Mouse (Mus musculus) CH12.LX (cell line): ENCODE results near the gene Appl2.

Source experiments
- POLR2AphosphoS2 ChIP-seq: IDR thresholded peaks from 2 replicates; pipeline ENCODE4 v1.6.1; 2011; ENCODE audit warnings: low read depth, low read length, improper control_type of control experiment
- UBTF ChIP-seq: IDR thresholded peaks from 2 replicates; pipeline ENCODE4 v1.6.1; 2012; ENCODE audit warnings: low read depth, mild to moderate bottlenecking, inconsistent platforms, low read length, improper control_type of control experiment, moderate library complexity

DNA sequence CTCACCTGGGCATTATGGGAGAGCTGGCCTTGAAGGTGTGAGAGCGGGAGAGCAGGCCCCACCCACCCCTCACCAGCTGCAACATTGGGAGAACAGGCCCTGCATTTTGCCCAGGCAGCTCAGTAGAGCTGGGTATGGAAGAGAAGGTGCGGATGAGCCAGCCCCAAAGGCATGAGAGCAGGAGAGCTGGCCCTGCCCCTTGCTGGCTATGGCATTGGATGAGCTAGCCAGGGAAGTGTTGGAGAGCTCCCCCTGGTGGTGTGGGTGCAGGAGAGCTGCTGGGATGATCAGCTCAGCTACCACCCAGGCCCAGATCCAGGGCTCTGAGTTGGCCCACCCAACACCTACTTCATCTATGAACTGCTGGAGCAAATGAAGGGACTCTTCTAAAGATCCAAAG, 39.7 kb upstream of the Appl2 start:
- TF ChIP-seq POLR2AphosphoS2: no peak
- TF ChIP-seq UBTF: no peak
